Mouse (Mus musculus) spleen, postnatal 10 days (tissue): ENCODE results near the gene Gm17555.
"Not testable (repeated sequence)": the region's sequence is repeated elsewhere in the genome, so short reads cannot be mapped to it uniquely, and the experiment has no call there.

ENCODE experiments used
- DNase-seq, 2 experiments: peaks; one replicate each; pipeline ENCODE4 v3.0.0; 2021 to 2022; ENCODE audit warnings: low spot score in 2 of 2

Gene Gm17555

DNA sequence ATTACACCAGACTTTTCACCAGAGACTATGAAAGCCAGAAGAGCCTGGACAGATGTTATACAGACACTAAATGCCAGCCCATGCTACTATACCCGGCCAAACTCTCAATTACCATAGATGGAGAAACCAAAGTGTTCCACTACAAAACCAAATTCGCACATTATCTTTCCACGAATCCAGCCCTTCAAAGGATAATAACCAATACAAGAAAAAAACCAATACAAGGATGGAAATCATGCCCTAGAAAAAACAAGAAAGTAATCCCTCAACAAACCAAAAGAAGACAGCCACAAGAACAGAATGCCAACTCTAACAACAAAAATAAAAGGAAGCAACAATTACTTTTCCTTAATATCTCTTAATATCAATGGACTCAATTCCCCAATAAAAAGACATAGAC, at the start of gene Gm17555:
Gene Gm17555 (plus strand): TSS at position 301 of the 400 bp plus-strand sequence.
- DNase-seq, result not testable (repeated sequence)

DNA sequence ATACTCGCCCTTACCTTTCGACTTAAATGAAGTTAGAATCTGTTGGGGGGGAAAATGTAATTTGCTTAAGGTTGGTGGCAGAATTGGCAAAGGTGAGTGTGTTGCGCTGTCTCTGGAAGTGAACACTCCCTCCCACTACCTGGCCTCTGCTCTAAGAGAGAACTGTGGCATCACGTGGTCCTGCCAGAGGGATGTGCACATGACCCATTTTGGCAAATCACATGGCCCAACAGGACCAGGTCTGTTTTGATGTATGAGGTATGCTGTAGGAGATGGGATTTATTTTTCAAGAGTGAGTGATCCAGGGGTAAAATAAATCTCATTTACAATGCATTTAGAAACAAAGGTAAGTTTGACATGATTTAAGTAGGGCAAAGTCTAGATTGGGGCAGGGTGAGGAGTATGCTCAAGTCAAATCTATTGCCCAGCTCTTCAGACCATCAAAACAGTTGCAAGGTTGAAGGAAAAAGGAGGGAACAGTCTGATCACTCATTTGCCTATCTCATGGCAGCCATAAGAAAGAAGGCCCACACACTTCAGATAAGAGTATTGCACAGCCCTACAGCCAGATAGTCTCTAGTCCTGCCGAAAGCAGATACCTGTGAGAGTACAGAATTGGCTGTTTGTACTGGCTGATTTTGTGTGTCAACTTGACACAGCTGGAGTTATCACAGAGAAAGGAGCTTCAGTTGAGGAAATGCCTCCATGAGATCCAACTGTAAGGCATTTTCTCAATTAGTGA, 49.5 kb upstream of the Gm17555 start:
- no peak for DNase-seq

DNA sequence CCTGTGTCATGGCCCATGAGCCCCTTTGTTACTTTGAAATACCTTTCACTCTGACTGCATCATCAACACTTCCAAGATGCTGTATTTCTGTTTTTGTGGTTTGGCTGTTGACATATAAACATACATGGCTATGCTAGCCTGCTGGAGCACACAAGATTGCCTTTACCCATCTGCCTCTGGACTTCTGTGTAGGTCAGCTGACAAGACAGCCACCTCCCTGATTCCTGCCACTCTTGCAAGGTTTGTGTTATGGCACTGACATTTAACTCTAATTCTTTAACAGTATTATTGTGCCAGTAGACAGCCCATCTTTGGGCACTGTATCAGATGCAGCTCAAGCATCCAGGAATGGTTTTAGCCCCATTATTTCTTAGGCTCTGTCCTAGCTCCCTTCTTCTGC, 48.6 kb upstream of the Gm17555 start:
- no peak for DNase-seq

DNA sequence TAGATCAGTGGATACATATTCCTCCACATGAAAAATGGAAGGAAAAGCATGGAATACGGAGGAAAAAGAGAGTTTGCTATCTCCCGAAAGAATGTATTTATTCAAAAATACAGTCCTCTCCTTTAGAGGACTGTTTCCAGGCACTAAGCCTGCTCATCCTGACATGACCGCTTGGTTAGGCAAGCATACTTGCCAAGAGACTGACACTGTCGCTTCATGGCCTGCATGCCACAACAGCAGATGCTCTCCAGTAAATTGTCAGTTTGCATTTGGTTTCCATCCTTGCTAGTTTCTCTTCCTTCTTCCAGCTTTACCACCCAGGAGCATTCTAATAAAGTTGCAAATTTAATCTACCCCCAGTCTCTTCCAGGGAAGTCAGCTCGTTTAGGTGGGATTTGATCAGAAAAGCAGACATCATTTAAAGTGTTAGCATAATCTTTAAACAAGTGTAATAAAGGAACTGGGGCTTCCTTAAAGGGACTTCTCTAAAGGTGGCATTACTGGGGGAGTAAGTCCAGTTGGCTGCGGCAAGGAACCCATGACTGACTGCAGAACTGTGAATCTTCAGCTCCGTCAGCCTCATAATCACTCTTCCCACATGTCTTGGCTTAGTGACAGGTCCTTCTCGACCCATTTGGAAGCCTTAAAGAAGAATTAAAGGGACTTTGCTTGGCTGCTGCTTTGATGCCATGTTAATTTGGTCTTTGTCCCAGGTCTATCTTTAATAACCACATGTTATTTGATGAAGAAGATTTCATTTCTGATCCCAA, 47.9 kb upstream of the Gm17555 start:
- no peak for DNase-seq

DNA sequence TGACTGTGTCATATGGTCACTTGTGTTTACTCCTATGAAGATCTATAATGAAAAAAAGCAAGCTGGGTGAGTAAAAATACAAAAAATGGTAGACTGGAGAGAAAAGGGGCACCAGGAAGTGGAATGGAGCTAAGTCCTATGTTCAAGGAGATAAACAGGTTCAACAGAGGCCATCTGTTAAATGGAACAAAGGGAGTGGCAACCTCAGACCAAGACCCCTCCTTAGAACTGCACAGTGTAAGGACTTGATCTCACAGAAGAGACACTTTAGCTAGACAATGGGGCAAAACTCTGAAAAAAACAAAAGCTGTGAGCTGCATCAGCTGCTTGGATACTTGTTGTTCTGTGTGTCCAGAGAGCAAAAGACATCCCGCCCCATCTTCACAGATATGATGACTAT, 43.5 kb upstream of the Gm17555 start:
- DNase-seq, result no peak

DNA sequence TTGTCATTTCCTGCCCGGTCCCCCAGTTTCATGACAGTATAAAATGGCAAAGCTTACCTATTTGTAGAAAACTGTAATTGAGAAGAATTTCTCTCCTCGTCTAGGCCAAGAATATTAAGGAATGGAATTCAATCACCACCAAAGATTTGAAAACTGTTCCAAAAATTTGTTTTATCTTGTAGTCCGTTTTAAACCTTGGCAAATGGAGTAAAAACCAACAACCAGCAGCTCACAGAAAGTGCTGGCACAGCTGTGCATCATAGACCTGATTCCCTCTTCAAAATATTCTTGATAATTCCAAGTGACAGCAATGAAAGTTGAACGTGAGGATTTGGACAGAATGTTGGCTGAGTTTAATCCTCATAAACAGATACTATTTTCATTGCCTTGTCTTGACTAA, 23.6 kb upstream of the Gm17555 start:
- no peak for DNase-seq

DNA sequence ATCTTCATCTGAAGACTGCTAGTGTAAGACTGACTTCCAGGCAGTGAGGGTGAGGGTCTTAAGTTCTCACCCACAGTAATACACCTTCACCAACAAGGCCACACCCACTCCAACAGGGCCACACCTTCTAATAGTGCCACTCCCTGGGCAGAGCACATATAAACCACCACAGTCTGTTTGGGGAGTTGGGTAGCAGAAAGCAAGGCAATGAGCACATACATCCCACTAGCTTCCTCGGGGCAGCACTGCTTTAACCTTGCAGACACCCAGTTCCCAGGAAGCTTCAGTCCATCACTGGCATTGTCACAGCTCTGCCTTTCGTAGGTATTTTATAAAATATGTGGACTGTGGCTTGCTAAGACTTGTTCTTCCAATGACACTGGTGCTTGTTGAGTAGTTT, 22.8 kb upstream of the Gm17555 start:
- DNase-seq, result no peak

DNA sequence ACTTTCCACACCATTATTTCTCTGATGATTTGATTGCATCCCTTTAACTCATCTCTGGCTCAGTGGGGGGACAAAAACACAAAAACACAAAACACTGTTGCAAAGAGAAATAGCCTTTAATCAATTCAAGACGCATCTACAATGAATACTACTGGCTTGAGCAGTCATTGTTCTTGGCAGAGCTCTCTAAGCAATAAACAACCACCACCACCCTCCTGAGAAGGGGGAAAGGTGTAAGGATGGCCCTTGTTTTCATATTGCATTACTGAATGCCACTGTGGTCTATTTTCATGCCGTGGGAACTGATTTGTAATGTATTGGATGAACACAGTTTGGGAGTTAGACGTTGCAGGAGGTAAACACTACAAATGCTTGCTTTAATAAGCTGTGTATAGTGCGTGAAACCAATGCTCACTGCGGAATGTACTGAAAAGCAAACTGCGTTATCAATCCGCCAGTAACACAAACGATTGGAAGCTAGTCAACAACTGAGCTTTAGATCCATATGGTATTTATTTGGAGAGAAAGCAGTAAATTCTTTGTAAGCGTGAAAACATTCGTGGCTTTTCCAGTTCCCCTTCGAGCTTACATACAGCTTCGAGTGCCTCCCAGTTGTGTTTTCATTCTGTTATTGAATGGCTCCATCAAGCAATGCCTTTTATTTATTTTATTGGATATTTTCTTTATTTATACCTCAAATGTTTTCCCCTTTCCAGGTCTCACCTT, 19.1 kb upstream of the Gm17555 start:
- DNase-seq, result no peak

DNA sequence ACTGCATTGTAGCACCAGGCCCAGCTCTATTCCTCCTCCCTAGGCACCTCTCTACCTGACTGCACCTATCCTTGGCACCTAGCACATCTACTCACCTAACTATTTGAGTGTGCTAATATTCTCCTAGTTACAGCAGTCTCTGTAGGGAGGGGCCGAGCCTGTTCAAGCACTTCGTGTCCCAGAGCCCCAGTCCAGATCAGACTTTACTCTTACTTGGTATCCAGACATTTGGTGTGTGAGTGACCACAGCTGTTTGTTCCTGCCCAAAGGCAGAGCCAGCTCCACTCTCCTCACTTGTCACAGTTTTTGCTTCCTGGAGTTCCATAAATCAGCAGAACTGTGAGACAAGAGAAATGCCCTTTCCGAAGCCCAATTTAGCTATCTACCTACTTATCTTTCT, 15.9 kb upstream of the Gm17555 start:
- no peak for DNase-seq

DNA sequence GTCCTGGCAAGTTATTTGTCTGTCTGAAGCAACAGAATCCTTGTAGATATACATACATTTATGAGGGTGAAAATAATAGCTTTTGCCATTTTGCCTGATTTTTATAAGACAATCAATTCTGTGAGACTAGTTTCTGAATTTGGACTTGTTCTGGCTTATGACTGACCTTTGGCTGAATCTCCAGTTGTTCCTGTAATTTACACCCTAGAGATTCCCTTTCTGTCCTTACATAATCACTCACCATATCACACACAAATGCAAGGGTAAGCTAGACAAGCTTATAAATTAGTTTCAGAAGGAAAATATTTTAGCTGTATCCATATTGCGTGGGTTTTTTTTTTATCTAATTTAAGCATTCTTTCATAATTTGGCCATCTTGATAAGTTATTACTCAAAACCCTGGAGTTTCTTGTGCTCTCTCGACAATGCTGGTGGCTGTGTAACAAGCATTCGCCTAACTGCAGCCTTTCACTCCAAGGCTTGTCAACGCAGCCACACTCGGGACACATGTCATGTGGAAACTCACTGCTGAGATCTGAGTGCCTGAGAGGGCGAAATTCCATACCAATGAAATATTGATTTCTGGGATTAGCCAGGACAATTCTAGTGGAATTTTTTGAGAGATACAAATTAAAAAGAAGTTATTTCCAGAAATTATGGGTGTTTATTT, 3.8 kb upstream of the Gm17555 start:
- no peak for DNase-seq

DNA sequence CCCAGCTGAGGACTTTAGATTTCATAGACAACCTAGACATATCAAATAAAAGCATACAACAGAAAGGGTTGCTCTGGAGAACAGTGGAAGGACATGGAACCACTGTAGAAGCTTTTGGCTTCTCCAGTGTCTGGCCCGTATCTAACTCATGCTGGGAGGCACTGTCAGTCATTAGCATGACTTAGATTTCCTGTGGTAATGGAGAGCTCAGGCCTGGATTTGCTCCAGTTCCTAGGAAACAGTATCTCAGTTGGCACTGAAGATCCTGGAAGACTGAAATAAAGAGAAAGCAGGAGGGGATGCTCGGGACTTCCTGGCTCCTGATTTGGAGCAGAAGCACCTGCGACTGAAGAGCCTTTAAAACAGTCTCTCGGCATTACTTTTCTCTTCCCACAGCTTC, 12.7 kb downstream of the Gm17555 start:
- DNase-seq, result no peak

DNA sequence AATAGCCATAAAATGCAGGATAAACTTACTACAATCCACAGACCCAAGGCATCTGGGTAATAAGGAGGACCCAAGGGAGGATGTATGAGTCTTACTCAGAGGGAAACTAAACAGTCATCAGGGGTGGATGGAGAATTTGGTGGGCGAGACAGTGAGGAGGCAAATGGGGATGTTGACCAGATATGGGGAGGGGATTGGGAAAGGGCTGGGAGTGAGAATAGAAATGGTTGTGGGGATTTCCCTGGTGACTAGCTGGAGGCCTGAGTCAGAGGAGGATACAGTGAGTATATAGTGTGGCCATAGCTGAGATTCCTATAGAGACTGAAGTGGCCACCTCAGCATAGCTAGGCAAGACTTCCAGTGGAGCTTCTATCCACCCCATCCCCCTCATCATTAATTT, 16.8 kb downstream of the Gm17555 start:
- DNase-seq, result no peak

DNA sequence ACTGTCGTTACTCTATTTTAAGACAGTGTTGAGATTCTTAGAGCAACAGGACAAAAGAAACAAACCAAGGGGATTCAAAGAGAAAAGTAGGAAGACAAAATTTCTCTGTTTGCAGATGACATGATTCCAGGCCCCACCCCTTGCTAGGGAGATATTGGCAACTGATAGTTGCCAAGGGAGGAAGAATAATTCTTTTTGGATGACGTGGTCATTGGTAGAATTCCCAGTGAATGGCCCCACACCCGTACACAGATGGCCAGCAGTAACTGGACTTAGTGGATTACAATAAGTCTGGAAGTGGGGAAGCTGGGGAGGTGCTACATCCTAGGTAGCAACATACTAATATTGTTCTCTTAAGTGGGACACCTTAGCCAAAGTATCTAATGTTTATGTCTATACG, 22.0 kb downstream of the Gm17555 start:
- no peak for DNase-seq

DNA sequence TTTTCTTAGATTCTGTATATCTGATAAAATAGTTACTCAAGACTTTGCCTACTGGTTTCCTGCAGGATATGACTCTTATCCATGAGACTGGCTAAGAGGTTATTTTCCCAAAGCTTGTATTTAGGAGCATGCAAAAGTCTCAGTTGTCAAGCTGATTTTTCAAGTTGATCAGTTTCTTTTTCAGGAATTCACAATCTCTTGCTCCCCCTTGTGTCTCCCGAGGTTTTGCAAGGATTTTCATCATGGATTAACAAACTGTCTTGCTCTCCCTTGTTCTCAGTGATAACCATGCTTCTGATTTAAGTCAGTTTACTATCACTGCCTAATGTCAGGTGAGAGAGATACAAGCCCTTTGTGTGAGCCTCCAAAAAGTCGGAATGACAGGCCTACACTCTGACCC, 30.5 kb downstream of the Gm17555 start:
- no peak for DNase-seq

DNA sequence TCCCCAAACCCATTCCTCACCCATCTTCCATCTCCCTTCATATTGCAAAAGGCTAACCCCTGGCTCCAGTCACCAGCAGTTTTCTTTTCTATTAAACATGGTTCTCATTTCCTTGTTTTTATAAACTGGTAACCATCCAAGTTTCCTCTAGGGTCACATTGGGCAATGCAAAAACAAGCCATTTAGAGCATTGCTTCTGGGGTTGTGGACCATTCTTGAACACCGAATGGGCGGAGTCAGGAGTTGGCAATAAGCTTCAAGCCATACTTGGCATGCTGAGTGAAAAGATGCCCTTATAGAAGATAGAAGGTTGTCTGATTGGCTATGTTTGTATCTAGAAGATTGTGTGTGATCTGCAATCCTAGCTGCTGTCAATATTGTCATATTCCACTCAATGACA, 33.6 kb downstream of the Gm17555 start:
- DNase-seq, result no peak

DNA sequence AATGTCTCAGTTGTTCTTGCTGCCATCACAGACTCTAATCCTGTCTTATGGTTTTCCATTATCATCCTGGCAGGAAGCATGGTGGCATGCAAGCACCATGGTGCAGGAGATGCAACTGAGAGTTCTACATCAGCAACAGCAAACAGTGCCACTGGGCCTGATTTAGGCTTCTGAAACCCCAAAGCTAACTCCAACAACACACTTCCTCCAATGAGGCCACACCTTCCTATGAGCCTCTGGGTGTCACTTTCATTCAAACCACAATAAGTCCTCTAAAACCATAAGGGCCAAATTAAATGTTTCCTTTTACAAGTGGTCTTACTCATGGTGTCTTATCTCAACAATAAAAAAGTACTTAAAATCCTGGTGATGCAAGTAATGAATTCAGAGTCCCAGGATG, 37.3 kb downstream of the Gm17555 start:
- no peak for DNase-seq
